Mouse (Mus musculus) E14TG2a.4 (cell line): Measurements from ENCODE around the gene Ascc1.

ENCODE experiments used
- CTCF ChIP-seq: conservative IDR thresholded peaks from 2 replicates; pipeline ENCODE4 v1.5.1; 2014; ENCODE audit warnings: low read length
- POU5F1 ChIP-seq: IDR thresholded peaks from 2 replicates; pipeline ENCODE4 v1.6.1; 2014; ENCODE audit warnings: low read length, borderline replicate concordance

DNA sequence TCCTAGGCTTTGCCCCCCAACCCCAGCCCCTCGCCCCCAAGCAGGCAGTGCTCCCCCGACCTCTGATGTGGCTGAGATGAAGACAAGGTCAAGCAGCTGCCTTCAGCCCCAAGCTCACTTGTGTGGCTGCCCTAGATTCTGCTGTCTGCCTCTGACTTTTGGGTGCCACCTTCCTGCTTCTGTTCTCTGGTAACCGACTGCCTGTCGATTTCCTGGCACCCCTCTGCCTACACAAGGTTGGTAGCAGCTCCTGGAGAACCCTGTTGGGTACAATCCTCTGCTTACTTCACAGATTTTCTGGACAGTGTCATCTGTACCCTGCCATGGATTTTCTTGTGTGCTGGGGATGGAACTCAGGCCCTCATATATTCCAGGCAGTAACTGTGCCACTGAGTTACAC lies 21.3 kb upstream of the Ascc1 start:
- no peak for TF ChIP-seq CTCF
- TF ChIP-seq POU5F1, result no peak
